Mouse (Mus musculus): Measurements from ENCODE around the gene Alpk1.
"Not testable (repeated sequence)": the region's sequence is repeated elsewhere in the genome, so short reads cannot be mapped to it uniquely, and the experiment has no call there.

The Alpk1 gene

GRCm38 (mm10) chr3:127790234-127791055 lies 10.1 kb upstream of the Alpk1 start:
- DNase-seq (ENCODE audit: low spot score in 2 of 2): peak; percentile 8 to 17

DNA sequence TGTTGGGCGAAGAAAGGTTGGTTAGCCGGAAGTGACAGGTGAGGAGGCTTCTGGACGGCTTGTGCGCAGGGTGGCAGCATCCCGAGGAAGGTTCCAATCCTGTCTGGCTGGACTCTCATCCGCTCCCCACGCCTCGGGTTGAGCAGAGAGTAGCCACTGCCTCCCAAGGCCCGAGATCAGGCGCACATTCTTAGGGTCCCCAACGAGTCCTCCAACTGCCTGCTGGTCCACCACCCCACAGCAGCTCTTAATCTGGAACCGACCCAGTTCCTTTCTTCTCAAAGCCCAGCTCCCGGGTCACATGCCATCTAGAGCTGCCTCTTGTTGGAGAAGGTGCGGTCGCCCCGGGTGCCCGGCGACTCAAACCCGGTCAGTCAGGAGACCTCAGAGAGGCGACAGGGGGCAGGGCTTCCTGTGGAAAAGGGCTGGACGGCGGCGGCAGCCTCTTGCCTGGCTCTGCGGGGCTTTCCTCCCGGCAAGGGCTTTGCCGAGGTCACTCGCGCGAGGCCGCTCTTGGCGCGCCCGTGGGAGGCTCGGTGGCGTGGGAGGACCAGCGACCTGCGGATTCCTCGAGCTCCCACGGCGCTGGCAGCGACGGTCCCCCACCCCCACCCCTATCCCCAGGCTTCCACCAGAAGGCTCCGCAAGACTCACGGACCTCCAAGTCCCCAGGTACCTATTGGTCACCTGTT lies 9.3 kb upstream of the Alpk1 start, which contains the start of gene Tifa:
Gene Tifa, plus strand, starts transcription at position 306 of the 692 bp plus-strand sequence.
- peak; percentile 38 to 49 for DNase-seq (ENCODE audit: low spot score in 2 of 2)

DNA sequence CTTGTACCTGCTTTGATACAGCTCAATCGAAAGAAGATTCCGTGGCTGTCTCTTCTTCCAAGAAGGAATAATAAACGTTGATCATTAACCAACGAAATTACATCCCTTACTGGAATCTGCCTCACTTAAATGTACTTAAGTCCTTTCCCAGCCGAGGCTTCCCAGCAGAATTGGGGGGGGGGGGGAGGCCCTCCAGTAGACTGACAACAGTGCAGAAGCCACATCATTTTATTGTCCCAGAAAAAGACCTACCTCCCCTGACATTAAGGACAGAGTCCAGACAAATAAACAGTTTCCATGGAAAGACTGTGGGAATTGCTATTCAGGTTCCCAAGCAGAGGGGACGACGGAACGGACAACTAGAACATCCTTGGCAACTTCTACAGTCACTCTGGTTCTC lies 8.6 kb upstream of the Alpk1 start:
- no peak for DNase-seq (ENCODE audit: low spot score in 2 of 2)

DNA sequence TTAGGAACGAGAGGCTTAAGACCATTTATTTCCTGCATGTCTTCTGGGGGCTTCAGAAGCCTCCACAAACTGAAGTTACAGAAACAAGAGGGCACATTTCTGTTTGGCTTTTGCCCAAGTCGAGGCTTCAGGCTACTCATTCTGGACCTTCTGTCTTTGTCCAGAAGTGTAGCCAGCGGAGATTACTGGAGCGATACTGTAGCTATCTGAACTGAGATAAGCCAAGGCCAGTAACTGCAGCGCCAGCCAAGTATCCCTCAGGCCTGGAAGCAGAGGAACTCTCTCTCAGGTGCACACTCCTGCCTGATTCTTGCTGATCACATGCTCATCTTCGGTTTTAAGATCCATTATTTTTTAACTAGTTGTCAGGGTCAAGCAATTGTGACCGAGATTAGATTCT lies 7.7 kb upstream of the Alpk1 start:
- no peak for DNase-seq (ENCODE audit: low spot score in 2 of 2)

DNA sequence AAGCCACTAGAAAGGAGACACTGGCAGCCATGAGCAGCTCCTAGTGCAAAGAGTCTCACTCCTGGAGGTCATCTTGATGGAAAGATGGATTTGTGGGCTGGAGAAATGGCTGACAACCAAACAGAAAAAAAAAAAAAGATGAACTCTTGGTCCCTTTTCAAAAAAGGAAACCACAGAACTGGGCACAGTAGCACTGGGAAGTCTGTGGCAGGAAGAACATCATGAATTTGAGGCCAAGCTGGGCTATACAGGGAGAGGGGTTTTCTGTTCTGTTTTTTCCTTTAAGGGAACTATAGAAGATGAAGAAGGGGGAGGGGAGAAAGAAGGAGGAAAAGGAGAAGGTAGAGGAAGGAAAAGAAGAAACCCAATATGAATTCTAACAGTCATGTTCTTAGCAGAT lies 6.7 kb upstream of the Alpk1 start:
- no peak for DNase-seq (ENCODE audit: low spot score in 2 of 2)

DNA sequence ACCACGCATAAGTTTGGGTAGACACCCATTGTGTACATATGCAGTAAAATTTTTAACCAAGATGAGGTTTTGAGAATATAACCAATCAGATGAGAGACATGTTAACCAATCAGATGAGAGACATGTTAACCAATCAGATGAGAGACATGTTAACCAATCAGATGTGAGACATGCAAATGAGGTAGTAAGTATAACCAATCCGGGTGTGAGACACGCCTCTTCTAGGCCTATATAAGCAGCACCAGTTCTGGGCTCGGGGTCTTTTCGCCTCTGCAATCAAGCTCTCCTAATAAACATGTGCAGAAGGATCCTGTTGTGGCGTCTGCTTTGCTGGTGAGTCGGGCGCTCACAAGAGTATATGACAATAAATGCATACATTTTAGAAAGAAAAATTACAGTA lies 3.4 kb upstream of the Alpk1 start:
- not testable (repeated sequence) for DNase-seq (ENCODE audit: low spot score in 2 of 2)

- no peak for DNase-seq (ENCODE audit: low spot score in 2 of 2)
These were observed 2.6 kb upstream of the Alpk1 start for GRCm38 (mm10) chr3:127782921-127783320.

DNA sequence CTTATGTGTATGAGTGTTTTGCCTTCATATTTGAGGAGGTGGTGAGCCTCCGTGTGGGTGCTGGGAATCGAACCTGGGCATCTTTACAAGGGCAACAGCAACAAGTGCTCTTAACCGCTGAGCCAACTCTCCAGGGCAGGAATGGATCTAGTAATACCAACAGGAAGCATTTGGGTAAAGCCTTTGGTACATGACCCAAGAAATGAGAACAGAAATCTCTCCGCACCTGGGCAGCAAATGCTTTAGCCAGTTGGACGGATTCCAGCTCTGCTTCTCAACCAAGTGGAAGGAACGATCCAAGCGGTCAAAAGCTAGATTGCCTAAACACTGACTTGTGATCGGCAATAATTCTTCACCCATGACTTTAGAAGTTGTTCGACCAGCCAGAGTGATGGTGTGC lies 594 bp upstream of the Alpk1 start:
- no peak for DNase-seq (ENCODE audit: low spot score in 2 of 2)

DNA sequence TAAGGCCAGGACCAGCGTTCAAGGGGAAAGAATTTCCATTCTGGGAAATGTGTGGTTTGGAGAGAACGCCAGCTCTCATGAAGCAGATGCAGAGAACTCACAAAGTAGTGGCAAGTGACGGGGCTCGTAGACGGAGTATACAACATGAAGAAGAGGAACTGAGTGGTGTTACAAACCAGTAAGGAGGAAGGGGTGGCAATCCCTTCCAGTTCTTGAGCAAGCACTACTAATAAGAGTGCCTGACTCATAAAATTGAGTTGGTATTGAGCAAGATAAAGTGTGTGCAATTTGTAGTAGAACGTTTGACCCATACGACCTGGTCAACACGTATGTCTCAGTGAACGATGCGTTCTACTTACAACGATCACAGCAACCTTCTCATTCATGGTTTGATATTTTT lies 11.2 kb downstream of the Alpk1 start:
- no peak for DNase-seq (ENCODE audit: low spot score in 2 of 2)

GRCm38 (mm10) chr3:127765971-127766370 lies 14.4 kb downstream of the Alpk1 start:
- DNase-seq (ENCODE audit: low spot score in 2 of 2): no peak

DNA sequence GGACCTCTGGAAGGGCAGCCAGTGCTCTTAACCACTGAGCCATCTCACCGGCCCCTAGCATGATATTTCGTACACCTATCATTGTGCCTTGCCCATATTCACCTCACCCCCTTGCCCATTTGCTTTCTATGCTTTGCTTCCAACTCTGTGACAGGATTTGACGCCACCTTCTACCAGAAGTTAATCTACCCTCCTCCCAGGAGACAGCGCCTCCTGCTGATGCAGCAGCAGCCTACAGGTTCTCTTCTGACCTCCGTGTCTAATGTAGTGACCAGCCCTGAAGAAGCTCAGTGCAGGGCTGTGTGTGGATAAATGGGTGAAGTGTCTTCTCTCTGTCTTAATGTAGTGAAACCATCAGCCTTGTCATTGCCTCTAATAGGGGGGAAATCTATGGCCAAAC lies 15.8 kb downstream of the Alpk1 start:
- DNase-seq (ENCODE audit: low spot score in 2 of 2): no peak

GRCm38 (mm10) chr3:127763076-127763612 lies 17.2 kb downstream of the Alpk1 start:
- peak; percentile 76 to 86 for DNase-seq (ENCODE audit: low spot score in 2 of 2)

DNA sequence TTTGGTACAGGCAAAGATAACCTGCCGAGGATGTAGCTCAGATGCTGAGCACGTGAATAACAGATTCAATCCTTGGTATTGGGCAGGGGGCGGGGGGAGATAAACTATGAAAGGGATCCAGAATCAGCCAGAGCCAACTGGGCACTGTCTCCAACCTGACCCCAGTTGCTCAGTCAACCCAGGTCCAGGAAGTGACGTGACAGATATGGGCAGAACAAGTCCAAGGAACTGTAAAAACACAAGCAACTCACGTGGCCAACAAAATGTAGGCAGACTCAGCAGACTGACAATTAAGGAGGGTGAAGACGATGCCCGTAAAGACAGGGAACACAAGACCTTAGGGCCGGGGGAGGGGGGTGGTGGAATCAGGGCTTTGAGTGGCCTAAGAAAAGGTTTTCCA lies 17.9 kb downstream of the Alpk1 start:
- no peak for DNase-seq (ENCODE audit: low spot score in 2 of 2)

DNA sequence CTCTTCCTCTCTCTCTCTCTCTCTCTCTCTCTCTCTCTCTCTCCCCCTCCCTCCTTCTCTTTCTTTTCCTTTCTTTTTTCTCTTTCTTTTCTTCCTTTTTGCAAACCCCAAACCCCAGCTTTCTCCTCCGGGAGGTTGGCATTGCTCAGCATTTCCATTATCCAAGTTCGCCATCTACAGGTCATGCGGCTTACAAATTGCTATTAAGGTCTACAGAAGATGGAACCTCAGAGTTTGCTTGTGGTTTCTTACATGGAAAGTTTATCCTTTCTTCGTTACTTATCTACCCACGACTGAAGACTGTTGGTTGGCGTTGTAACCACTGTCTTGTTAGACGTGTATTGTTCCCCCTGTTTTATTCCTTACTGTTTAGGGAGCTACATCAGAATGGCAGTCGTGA lies 21.1 kb downstream of the Alpk1 start:
- no peak for DNase-seq (ENCODE audit: low spot score in 2 of 2)

DNA sequence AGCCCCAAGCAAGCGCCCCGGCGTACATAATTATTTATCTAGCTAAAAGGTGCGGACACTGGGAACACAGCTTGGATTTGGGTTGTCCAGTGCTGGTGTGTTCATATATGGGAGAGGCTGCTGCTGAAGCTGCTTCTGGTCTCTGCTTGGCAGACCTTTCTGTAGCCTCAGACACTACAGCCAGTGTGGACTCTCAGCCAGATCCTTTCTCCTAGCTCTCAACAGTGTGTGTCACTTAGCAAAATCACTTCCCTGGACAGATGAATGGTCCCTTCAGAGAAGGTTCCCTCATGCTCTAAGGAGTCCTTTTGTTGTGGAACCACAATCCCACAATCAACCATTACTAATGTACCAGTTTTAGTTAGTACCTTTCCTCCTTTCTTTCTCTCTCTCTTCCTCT lies 21.5 kb downstream of the Alpk1 start:
- DNase-seq (ENCODE audit: low spot score in 2 of 2): no peak

DNA sequence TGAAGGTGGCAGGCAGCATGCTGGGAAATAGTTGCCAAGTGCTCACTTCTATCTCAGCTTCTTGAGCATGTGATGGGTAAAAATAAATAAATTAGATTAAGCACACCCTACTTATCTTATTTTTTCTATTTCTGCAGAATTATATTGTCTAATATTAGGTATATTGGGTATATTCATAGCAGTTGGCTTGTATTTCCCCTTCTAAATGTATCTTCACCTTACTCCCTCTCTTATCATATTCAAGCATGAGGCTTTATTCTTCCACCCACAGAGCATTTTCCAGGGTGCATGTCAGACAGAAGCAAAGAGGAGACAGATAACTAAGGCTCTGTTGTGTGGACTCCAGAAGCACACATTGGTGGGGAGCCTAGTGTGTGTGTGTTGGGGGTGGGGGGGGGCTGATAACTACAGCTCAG lies 22.4 kb downstream of the Alpk1 start:
- DNase-seq (ENCODE audit: low spot score in 2 of 2): no peak

GRCm38 (mm10) chr3:127756458-127756857 lies 23.9 kb downstream of the Alpk1 start:
- DNase-seq (ENCODE audit: low spot score in 2 of 2): no peak

GRCm38 (mm10) chr3:127749981-127750562 lies 30.3 kb downstream of the Alpk1 start:
- no peak for DNase-seq (ENCODE audit: low spot score in 2 of 2)

DNA sequence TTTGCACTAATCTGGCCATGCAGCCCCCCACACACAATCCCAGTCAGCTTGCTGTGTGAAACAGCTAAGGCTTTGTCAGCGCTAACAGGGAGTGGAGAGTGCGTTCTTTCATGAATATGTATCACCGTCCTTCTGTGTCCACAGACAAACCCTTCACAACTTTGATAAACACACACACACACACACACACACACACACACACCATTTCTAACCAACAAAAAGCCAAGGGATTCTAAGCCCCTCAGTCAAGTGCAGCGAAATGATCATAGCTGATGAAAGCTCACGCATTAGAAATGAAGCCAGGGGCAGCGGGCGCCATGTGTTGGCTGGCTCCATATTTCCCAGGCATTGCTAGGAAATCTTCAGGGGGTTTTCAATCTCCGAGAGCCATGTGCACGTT lies 31.1 kb downstream of the Alpk1 start:
- no peak for DNase-seq (ENCODE audit: low spot score in 2 of 2)

GRCm38 (mm10) chr3:127748644-127749043 lies 31.7 kb downstream of the Alpk1 start:
- DNase-seq (ENCODE audit: low spot score in 2 of 2): no peak

- no peak for DNase-seq (ENCODE audit: low spot score in 2 of 2)
These were observed 34.3 kb downstream of the Alpk1 start for GRCm38 (mm10) chr3:127745911-127746640.

DNA sequence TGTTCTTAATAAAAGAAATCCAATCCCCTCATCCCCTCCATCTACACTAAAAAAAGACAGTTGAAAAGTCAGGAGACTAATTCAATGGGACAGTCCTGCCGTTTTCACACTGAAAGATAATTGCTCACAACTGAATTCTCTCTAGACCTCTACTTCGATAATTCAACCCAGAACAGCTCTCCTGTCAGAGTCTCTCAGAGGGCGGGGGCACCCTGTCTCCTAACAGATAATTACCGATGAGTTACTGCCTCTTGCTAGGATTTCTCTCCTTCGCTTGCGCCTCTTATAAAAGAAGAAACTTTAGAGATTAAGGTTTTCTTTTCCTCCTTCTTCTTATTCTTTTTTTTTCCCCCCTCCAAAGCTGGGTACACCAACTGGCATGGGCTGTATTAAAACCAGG lies 34.8 kb downstream of the Alpk1 start:
- no peak for DNase-seq (ENCODE audit: low spot score in 2 of 2)

Data from natural killer cell, adult 2 months (primary cell).